Mouse (Mus musculus) megakaryocyte, embryonic 14.5 days (primary cell): ENCODE data around the gene Gm27029. TPM values are rescaled to one million over a fixed set of nuclear protein-coding genes. Genes with fewer than 3 reads are reported as not detected.
"Not testable (repeated sequence)": the region's sequence is repeated elsewhere in the genome, so short reads cannot be mapped to it uniquely, and the experiment has no call there.

Experiments
- H3K27me3 ChIP-seq: replicated peaks from 2 replicates; pipeline ENCODE3; 2012; ENCODE audit warnings: inconsistent platforms
- H3K36me3 ChIP-seq: replicated peaks from 2 replicates; pipeline ENCODE3; 2012; ENCODE audit warnings: low read length, inconsistent platforms, mixed read lengths
- H3K4me1 ChIP-seq: 2 replicates; pipeline ENCODE4 v1.6.1; 2012; ENCODE audit warnings: inconsistent platforms
- H3K4me3 ChIP-seq: replicated peaks from 2 replicates; pipeline ENCODE3; 2012; ENCODE audit warnings: moderate library complexity, mild to moderate bottlenecking, inconsistent platforms
- H3K9me3 ChIP-seq: 2 replicates; pipeline ENCODE4 v1.6.1; 2012; ENCODE audit warnings: inconsistent platforms
- FLI1 ChIP-seq: IDR thresholded peaks from 2 replicates; pipeline ENCODE4 v1.6.1; 2012; ENCODE audit warnings: low read length, inconsistent platforms, mixed read lengths
- GATA1 ChIP-seq: IDR thresholded peaks from 3 replicates; pipeline ENCODE4 v1.6.1; 2012; ENCODE audit warnings: mixed read lengths, low read length, inconsistent platforms, borderline replicate concordance
- polyA plus RNA-seq: library from polyadenylated mRNA; stranded (reverse); fragments of >175 nt; gene quantifications from 2 replicates; pipeline ENCODE4 v1.2.3, GENCODE M21; 2012; ENCODE audit warnings: low replicate concordance; ENCODE audit not compliant: insufficient read depth

Gene Gm27029
- not detected in 2 replicates for polyA plus RNA-seq

DNA sequence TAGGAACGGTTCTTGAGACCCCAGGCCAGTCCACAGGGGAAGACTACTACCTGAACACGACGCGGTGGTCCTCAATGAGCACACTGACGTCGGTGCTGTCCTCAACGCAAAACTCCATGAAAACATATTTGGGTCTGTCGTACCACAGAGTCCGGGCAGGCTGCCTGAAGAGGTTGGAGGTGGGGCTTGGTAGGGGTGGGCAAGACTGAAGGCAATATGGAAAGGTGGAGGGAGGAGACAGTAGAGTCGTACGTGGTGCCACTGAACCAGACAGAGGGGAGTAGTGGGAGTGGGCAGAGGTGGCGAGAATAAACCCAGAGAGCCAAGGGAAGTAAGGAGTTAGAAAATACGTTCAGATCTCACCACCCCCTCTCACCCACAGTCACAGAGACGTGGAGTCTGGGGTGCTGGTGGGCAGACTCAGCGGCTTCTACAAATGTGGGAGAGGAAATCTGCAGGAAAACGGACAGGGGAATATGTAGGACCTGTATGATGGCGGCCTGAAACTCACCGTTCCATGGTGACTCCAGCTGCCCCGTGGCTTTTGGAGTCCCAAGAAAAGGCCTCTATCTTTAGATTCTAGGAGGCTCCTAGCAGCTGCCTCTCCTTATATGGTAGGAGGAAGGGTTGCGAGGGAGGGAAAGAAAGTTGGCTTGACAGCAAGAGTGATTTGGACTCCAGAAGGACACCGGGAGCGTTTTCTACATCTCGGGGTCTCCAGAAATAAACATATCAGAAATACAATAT lies at the start of gene Gm27029:
Gm27029 (minus strand) TSS at position 692 of the 747 bp plus-strand sequence.
- no peaks in the 10 kb centered on the region for H3K27me3 ChIP-seq
- H3K36me3 ChIP-seq: peaks cover 14% of the 10 kb centered on the region
- no peaks in the 10 kb centered on the region for H3K9me3 ChIP-seq
- peaks cover 55% of the 10 kb centered on the region for H3K4me1 ChIP-seq
- H3K4me3 ChIP-seq: peak within 1 kb of the TSS; percentile 99
- TF ChIP-seq GATA1 (no peak), FLI1 (no peak)

DNA sequence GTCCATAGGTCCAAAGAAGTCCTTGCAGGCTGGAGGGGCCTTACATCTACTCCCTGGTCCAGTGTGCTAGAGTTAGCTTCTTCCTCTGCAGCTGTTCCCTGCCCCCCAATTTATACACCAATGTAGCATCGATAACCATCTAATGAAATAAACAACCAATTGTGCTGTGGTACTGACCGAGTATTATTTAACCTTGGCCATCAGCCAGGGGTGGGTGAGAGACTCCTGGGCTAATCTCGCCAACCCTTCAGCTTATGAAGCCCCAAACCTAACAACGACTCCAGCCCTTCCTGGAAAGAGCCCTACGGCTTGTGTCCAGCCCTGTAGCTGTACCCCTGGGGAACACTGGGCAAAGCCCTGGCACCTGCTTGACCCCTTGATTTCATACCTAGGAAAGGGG lies 49.7 kb upstream of the Gm27029 start:
- no peaks in the 10 kb centered on the region for H3K36me3 ChIP-seq
- peaks cover 65% of the 10 kb centered on the region for H3K27me3 ChIP-seq
- H3K4me1 ChIP-seq: peaks cover 6% of the 10 kb centered on the region
- no peaks in the 10 kb centered on the region for H3K9me3 ChIP-seq
- no peak overlapping the region for H3K4me3 ChIP-seq
- no peak for TF ChIP-seq GATA1
- TF ChIP-seq FLI1: no peak

DNA sequence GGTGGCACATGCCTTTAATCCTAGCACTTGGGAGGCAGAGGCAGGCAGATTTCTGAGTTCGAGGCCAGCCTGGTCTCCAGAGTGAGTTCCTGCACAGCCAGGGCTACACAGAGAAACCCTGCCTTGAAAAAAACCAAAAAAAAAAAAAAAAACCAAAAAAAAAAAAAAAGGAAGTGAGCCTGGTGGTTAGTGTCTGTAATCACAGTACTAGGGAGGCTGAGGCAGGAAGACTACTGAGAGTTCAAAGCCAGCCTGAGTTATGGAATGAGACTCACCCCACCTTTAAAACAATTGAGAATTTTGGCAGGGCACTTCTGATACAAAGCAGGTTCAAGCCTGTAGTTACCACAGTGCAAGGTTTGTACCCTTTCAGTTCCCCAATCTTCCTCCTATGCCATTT lies 49.1 kb upstream of the Gm27029 start:
- H3K4me3 ChIP-seq, H3K4me1 ChIP-seq, H3K9me3 ChIP-seq, H3K36me3 ChIP-seq: not testable (repeated sequence)
- peaks cover 63% of the 10 kb centered on the region for H3K27me3 ChIP-seq

DNA sequence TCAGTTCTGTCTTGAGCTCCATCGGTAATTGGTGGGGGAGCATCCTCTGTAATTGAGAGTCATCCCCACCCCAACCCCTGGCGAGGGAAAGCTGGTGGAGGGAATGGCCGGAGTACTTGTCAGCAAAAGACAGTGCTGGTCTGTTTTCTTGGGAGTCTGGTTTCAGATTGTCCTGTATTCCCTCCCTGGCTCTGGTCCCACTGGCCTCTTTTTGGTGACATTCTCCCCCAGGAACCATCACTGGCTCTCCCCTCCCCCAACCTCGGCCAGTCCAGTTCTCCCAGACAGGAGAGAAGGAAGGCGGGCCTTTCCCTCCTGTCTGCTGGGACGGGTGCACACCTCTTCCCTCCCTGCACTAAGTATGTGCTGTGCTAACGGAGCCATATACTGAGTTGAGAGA lies 47.7 kb upstream of the Gm27029 start:
- Histone ChIP-seq H3K27me3 (peaks cover 65% of the 10 kb centered on the region), H3K9me3 (no peaks in the 10 kb centered on the region), H3K4me1 (peaks cover 16% of the 10 kb centered on the region), H3K4me3 (no peak overlapping the region), H3K36me3 (no peaks in the 10 kb centered on the region)
- TF ChIP-seq GATA1 (no peak), FLI1 (no peak)

DNA sequence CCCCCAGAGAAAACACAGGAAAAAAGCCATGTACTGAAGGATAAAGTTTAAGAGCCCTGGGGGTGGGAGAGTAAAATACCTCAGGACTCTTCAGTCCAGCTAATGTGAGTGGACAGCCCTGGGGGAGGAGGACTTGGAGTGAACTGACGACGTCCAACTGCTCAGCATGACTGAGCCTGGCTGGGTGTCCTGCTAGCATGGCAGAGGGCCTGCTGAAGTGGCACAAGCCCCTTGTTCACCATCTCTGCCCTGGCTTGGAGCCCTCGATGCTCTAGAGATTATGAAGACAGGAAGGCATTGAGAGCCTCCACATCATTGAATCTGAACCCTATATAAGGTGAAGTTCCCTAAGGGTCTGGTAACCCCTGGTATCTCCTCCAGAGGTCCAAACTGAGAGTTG lies 47.3 kb upstream of the Gm27029 start:
- peaks cover 20% of the 10 kb centered on the region for H3K4me1 ChIP-seq
- peaks cover 62% of the 10 kb centered on the region for H3K27me3 ChIP-seq
- H3K36me3 ChIP-seq: no peaks in the 10 kb centered on the region

DNA sequence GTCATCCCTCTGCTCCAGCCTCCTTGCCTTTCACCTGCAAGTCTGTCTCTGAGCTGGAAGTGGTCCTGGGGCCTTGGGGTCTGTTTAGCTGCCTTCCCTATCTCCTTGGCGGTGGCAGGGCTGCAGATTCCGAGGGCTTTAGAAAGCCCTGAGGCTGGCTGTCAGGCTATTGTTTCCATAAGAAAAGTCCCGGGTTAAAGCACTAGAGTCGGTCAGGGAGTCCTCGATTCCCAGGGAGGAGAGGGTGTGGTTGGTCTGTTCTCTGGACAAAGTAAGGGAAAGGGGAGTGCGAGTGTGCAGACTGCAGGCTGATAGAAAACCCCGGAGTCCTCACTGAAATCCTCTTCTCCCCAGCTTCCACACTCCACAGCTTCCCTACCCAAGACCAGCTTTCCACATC lies 45.6 kb upstream of the Gm27029 start:
- no peaks in the 10 kb centered on the region for H3K9me3 ChIP-seq
- H3K4me1 ChIP-seq: peaks cover 37% of the 10 kb centered on the region
- H3K4me3 ChIP-seq: no peak overlapping the region
- no peaks in the 10 kb centered on the region for H3K36me3 ChIP-seq
- no peak for TF ChIP-seq FLI1
- TF ChIP-seq GATA1: no peak
- peaks cover 64% of the 10 kb centered on the region for H3K27me3 ChIP-seq

More for the DNA sequence above, 47.3 kb upstream of the Gm27029 start:
- Histone ChIP-seq H3K9me3 (no peaks in the 10 kb centered on the region), H3K4me3 (no peak overlapping the region)
- TF ChIP-seq GATA1 (no peak), FLI1 (no peak)

DNA sequence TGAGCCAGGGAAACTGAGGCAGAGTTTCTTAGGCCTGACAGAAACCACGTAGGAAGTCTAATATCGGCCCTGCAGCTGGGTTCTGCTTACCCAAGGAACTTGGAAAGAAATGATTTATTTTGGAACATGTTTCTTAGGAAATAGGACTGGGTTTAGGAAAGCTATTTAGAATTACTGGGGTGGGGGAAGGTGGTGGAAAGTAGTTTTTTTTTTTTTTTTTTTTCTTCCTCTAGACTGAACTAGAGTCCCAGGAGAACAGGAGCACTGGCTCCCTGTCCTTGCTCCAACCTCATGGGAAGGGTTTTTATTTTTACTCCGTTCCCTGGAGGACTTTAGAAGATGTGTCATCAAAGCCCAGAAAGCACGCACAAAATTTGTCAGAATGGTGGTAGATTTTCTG lies 44.6 kb upstream of the Gm27029 start:
- Histone ChIP-seq H3K27me3 (peaks cover 62% of the 10 kb centered on the region), H3K4me3 (no peak overlapping the region), H3K4me1 (peaks cover 48% of the 10 kb centered on the region), H3K36me3 (no peaks in the 10 kb centered on the region), H3K9me3 (no peaks in the 10 kb centered on the region)
- no peak for TF ChIP-seq FLI1
- no peak for TF ChIP-seq GATA1

DNA sequence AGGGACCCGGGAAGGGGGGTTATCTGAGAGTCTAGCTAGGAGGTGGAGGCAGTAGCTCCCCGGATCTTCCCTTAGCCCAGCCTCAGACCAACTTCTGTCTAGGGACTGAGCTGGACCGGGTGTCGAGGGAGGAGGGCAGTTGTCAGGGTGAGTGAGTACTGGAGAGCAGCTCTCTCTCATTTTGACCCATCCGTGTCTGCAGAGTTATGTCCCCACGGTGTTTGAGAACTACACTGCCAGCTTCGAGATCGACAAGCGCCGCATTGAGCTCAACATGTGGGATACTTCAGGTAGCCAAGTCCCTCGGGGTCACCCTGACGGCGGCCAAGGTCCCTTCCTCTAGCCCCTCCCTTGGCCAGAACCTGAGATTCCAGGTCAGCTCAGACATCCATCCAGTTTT lies 44.1 kb upstream of the Gm27029 start:
- Histone ChIP-seq H3K4me3 (peak overlapping the region; percentile 96), H3K4me1 (peaks cover 52% of the 10 kb centered on the region), H3K36me3 (no peaks in the 10 kb centered on the region), H3K9me3 (no peaks in the 10 kb centered on the region), H3K27me3 (peaks cover 60% of the 10 kb centered on the region)
- TF ChIP-seq GATA1: no peak
- no peak for TF ChIP-seq FLI1

DNA sequence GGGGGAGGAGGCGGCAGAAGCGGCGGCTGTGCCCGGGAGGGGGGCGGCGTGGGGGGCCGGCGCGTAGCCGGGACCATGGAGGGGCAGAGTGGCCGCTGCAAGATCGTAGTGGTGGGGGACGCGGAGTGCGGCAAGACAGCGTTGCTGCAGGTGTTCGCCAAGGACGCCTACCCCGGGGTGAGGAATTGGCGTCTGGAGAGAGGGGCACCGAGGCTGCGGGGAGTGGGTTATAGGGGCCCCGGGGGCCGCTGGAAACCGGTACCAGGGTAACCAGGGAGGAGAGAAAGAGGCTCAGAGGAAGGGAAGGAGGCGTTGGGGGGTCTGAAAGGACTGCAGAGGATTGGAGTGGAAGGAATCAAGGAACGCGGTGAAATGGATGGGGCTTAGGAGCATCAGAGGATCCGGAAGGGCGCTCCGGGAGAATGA lies 43.7 kb upstream of the Gm27029 start:
- no peaks in the 10 kb centered on the region for H3K36me3 ChIP-seq
- TF ChIP-seq GATA1 (no peak), FLI1 (no peak)
- peak overlapping the region; percentile 96 for H3K4me3 ChIP-seq
- H3K27me3 ChIP-seq: peaks cover 58% of the 10 kb centered on the region
- peaks cover 56% of the 10 kb centered on the region for H3K4me1 ChIP-seq
- H3K9me3 ChIP-seq: no peaks in the 10 kb centered on the region

DNA sequence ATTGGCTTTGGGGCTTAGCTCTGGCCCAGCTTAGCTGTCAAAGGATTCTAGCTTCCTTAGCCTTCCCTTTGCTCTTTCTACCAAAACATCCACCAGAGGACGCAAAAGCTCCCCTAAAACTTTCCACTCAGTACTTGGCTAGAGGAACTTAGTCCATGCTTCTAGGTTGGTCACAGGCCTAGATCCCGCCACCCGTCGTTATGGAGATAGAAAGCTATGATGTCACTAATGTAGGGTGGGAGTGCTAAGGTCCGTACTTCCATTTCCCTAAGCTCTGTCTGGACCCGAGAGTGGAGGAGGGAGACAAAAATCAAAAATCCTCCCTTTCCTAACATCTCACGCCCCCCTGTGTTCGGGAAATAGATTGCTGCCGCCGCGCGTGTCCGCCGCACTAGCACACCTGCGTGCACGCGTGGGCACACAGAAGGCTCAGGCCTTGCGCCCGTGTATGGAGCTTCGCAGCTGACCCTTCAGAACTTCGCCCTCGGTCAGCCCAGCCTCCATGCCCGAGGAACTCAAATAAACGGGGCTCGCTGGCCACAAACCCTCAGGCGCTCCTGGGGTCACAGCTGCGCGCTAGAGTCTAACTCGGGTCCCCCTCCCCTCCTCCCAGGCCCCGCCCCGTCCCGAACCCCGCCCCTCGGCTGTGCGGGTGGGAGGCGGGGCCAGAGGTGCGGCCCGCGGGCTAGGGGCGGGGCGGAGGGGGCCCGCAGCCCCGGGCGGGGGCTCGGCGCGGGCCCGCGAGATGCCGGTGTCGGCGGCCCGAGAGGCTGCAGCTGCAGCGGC lies 43.1 kb upstream of the Gm27029 start:
- TF ChIP-seq FLI1 (no peak), GATA1 (no peak)
- Histone ChIP-seq H3K4me1 (peaks cover 63% of the 10 kb centered on the region), H3K27me3 (peaks cover 52% of the 10 kb centered on the region), H3K9me3 (no peaks in the 10 kb centered on the region), H3K36me3 (peaks cover 2% of the 10 kb centered on the region), H3K4me3 (peak overlapping the region; percentile 96)

DNA sequence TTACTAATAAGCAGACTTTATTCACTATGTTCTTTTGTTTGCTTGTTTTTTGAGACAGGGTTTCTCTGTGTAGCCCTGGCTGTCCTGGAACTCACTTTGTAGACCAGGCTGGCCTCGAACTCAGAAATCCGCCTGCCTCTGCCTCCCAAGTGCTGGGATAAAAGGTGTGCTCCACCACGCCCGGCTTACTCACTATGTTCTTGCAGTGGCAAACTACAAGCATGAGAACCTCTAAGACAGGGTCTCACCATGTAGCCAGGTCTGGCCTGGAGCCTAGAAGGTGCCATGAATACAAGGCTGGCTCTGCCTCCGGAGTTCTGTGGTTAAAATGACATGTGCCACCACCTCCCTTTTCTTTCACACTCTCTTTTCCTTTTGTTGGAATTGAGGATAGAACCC lies 42.0 kb upstream of the Gm27029 start:
- H3K36me3 ChIP-seq: peaks cover 13% of the 10 kb centered on the region
- not testable (repeated sequence) for H3K9me3 ChIP-seq
- peak overlapping the region; percentile 97 for H3K4me3 ChIP-seq
- H3K27me3 ChIP-seq: peaks cover 43% of the 10 kb centered on the region
- peaks cover 69% of the 10 kb centered on the region for H3K4me1 ChIP-seq
